Mouse (Mus musculus) kidney, postnatal 0 days (tissue): ENCODE results near the gene Cxcr2. TPM values are rescaled to one million over a fixed set of nuclear protein-coding genes. Genes with fewer than 3 reads are reported as not detected.

Experiments used
- ATAC-seq: fragments of 200-750 bp; cut with Nextera tagmentation; replicated peaks from 2 replicates; pipeline ENCODE4 v1.8.0; 2017; ENCODE audit warnings: low read depth, moderate number of reproducible peaks, moderate TSS enrichment, moderate library complexity; ENCODE audit not compliant: low FRiP score
- DNase-seq: peaks from one replicate; pipeline ENCODE4 v3.0.0-alpha.2; 2016; ENCODE audit warnings: low spot score
- H3K27ac ChIP-seq: fragments of 300-500 bp; sonication (generic); 2 replicates; pipeline ENCODE4 v1.5.1; 2014; ENCODE audit warnings: mild to moderate bottlenecking
- H3K27me3 ChIP-seq: fragments of 300-500 bp; sonication (generic); 2 replicates; pipeline ENCODE4 v1.6.1; 2014; ENCODE audit warnings: low read length, mixed read lengths; ENCODE audit not compliant: insufficient read depth
- H3K36me3 ChIP-seq: fragments of 300-500 bp; sonication (generic); 2 replicates; pipeline ENCODE4 v1.6.1; 2014; ENCODE audit warnings: low read length, mixed read lengths; ENCODE audit not compliant: insufficient read depth
- H3K4me1 ChIP-seq: fragments of 300-500 bp; sonication (generic); replicated peaks from 2 replicates; pipeline ENCODE4 v1.6.1; 2014; ENCODE audit warnings: antibody characterized with exemption, low read length, mixed read lengths; ENCODE audit not compliant: insufficient read depth
- H3K4me2 ChIP-seq: fragments of 300-500 bp; sonication (generic); 2 replicates; pipeline ENCODE4 v1.6.1; 2014; ENCODE audit warnings: mild to moderate bottlenecking, low read length, moderate library complexity, mixed read lengths
- H3K4me3 ChIP-seq: fragments of 300-500 bp; sonication (generic); replicated peaks from 2 replicates; pipeline ENCODE4 v1.5.1; 2014; ENCODE audit warnings: low read depth, low read length
- H3K9ac ChIP-seq: fragments of 300-500 bp; sonication (generic); 2 replicates; pipeline ENCODE4 v1.6.1; 2014; ENCODE audit warnings: low read depth, low read length
- H3K9me3 ChIP-seq: fragments of 300-500 bp; sonication (generic); replicated peaks from 2 replicates; pipeline ENCODE4 v1.6.1; 2016; ENCODE audit warnings: low read length, inconsistent platforms, mixed read lengths
- CTCF ChIP-seq: IDR thresholded peaks from 2 replicates; pipeline ENCODE4 v1.5.1; 2016; ENCODE audit warnings: antibody characterized with exemption, low read depth, mild to moderate bottlenecking, moderate library complexity
- WGBS: fragments of 180-500 bp; shearing (Covaris S2); extraction: QIAGEN DNeasy Blood & Tissue Kit; methylation state at CpG from one replicate; pipeline ENCODE4 v1.1.7; 2014; 5-methylcytosine and 5-hydroxymethylcytosine counted together
- polyA plus RNA-seq: library from polyadenylated mRNA; unstranded; fragments of >200 nt; fragmentation: Nextera tagmentation; extraction: Ambion mirVana; gene quantifications from 2 replicates; pipeline ENCODE4 v1.2.1, GENCODE M21; 2015

Gene Cxcr2
- polyA plus RNA-seq, 1 experiment from 2014 or later, result 0.30 TPM

DNA sequence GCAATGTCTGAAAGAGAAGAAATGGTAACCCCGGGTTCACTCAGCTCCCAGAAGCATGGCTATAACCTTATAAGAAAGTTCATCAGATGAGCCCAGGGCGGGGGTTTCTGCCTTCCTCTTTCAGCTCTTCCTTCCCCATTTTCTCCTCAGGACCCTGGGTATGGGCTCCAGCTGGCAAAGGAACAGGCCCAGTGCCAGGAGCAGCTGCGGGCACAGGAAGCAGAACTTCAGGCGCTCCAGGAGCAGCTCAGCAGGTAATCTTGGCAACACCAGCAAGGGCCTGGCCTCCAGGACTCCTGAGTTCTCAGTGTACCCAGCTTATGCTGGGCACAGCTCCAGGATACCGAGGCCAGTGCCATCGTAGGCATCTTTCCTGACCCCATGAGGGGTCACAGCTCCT is 19.8 kb upstream of the Cxcr2 start:
- 74% methylated on average over 6 of the region's 6 CpGs for WGBS
- no peak overlapping the region for H3K27ac ChIP-seq
- H3K9me3 ChIP-seq, result no peaks in the 10 kb centered on the region

DNA sequence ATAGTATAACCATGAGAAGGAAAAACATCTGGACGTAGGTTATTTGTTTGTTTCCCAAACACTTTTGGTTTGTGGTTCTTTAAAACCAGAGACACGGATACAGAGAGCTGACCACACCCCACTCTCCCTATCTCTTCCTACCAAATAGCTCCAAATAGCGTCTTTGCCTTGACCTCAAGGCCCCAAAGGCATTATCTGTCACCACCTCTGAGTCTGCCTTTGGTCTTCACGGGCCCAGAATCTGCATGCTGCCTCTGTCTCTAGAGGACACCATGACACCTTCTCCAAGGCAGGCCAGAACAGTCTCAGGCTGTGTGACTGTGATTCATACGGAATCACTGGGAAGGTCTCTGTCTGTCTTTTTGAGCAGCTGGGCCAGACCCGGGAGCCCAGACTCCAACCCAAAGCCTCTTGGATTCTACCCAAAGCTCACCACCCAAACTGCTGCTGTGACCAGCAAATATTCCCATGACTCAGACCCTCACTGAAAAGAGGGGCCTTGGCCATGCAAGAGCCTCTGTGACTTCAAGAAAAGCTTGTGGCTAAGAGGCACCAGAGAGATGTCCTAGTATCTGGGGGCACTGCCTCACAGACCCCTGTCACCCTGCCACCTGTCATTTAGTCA is 18.4 kb upstream of the Cxcr2 start:
- Histone ChIP-seq H3K9me3 (no peaks in the 10 kb centered on the region), H3K27ac (no peak overlapping the region), H3K4me2 (no peak overlapping the region), H3K4me3 (no peak overlapping the region), H3K36me3 (no peaks in the 10 kb centered on the region), H3K9ac (no peak overlapping the region), H3K27me3 (no peaks in the 10 kb centered on the region), H3K4me1 (no peaks in the 10 kb centered on the region)
- ATAC-seq, result no peak
- no peak for TF ChIP-seq CTCF
- DNase-seq, result no peak
- 77% methylated on average over 6 of the region's 6 CpGs for WGBS

More for the DNA sequence above, 19.8 kb upstream of the Cxcr2 start:
- Histone ChIP-seq H3K9ac (no peak overlapping the region), H3K4me2 (no peak overlapping the region), H3K36me3 (no peaks in the 10 kb centered on the region), H3K4me3 (no peak overlapping the region), H3K4me1 (no peaks in the 10 kb centered on the region), H3K27me3 (no peaks in the 10 kb centered on the region)
- DNase-seq, result no peak
- no peak for TF ChIP-seq CTCF
- ATAC-seq, result no peak

DNA sequence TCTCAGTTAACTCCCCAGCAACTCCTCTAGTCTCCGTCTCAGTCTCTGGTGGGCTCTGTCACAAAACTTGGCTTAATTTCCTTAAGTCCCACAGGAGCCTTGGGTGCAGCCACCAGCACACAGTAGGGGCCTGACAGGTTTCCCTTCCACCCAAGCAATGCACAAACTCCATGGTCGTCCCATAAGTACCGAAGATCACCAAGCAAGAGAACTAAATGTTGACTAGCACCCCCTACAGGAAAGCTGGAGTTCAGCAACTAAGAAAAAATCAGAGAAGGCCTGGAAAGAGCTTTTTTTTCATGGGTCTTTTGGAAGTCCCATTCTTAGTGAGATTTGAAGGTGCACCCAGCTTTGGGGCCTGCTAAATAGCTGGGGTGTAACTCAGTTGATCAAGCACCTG is 14.4 kb upstream of the Cxcr2 start:
- no peak; the same call in 1 of the 2 replicates for ATAC-seq
- TF ChIP-seq CTCF, result peak; percentile 48; the same call in 1 of the 2 replicates
- H3K9ac ChIP-seq, result no peak overlapping the region
- no peaks in the 10 kb centered on the region for H3K36me3 ChIP-seq
- H3K4me2 ChIP-seq, result no peak overlapping the region
- no peak for DNase-seq
- H3K27me3 ChIP-seq, result no peaks in the 10 kb centered on the region
- H3K27ac ChIP-seq, result no peak overlapping the region
- no peak overlapping the region for H3K4me3 ChIP-seq
- no peaks in the 10 kb centered on the region for H3K4me1 ChIP-seq
- 62% methylated on average over 3 of the region's 3 CpGs for WGBS
- no peaks in the 10 kb centered on the region for H3K9me3 ChIP-seq

DNA sequence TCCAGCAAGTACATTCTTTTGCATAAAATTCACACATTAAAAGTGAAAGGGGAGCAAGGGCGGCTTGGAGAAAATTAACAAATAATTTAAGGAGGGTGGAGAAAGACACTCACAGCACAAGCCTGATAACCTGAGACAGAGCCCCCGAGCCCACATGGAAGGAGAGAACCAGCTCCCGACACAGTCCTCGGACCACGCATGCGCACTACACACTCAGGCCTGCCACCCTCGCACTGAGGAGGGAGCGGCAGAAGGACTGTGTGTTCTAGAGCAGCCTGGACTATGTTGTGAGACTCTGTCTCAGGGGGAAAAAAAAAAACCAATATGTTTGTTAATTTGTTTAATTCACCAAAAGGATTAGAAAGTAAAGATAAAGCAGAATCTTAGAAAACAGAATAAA is 12.0 kb upstream of the Cxcr2 start:
- no peak for DNase-seq
- no peaks in the 10 kb centered on the region for H3K27me3 ChIP-seq
- no peak overlapping the region for H3K27ac ChIP-seq
- no peak overlapping the region for H3K9ac ChIP-seq
- WGBS, result 71% methylated on average over 8 of the region's 8 CpGs
- ATAC-seq, result no peak
- H3K36me3 ChIP-seq, result no peaks in the 10 kb centered on the region
- no peaks in the 10 kb centered on the region for H3K4me1 ChIP-seq
- TF ChIP-seq CTCF, result no peak
- H3K4me2 ChIP-seq, result no peak overlapping the region
- no peak overlapping the region for H3K4me3 ChIP-seq
- no peaks in the 10 kb centered on the region for H3K9me3 ChIP-seq

DNA sequence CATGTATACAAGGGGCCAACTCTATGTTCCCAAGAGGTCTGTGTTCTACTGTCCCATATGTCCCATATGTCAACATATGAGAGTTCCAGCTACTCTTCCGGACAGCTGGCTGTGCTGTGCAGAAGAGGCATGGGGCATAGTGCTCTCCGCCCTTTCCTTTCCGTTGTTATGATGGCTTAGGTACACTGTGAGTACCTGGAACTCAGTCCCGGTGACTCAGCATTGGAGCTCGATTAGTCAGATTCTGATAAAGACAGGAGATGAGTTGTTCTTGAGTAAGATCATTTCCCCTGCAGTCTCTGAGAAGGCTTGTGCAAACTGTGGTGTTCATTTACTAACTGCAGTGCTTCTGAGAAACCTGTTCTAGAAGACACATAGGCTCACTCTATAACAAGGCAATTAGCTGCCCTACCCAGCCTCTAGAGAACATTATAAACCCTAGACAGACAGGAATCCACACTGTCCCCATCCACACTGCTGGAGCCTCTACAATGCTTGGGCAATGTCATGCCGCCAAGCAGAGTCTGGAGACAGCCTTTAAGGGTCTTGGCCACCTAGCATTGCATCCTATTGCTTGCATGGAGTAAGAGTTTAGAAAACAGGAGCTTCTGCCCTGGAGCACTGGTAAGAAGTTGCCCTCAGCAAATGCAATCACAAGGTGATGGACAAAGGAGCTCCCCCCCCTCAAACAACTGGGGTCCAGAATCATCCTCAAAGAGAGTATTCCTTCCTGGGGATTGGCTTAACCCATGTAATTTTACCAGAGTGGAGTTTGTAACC is 4.5 kb upstream of the Cxcr2 start:
- H3K27ac ChIP-seq, result no peak overlapping the region
- 88% methylated on average over 6 of the region's 6 CpGs for WGBS
- H3K4me1 ChIP-seq, result no peaks in the 10 kb centered on the region
- no peaks in the 10 kb centered on the region for H3K27me3 ChIP-seq
- no peaks in the 10 kb centered on the region for H3K36me3 ChIP-seq
- no peak overlapping the region for H3K9ac ChIP-seq
- no peak for ATAC-seq
- no peak overlapping the region for H3K4me3 ChIP-seq
- no peak for TF ChIP-seq CTCF
- DNase-seq, result no peak
- no peaks in the 10 kb centered on the region for H3K9me3 ChIP-seq
- no peak overlapping the region for H3K4me2 ChIP-seq

GRCm38 (mm10) chr1:74150101-74150500 is 3.7 kb upstream of the Cxcr2 start:
- no peaks in the 10 kb centered on the region for H3K4me1 ChIP-seq
- DNase-seq, result no peak
- H3K9me3 ChIP-seq, result no peaks in the 10 kb centered on the region
- WGBS, result 89% methylated on average over 3 of the region's 3 CpGs
- no peaks in the 10 kb centered on the region for H3K27me3 ChIP-seq
- H3K4me3 ChIP-seq, result no peak overlapping the region
- TF ChIP-seq CTCF, result no peak
- no peak overlapping the region for H3K27ac ChIP-seq
- H3K4me2 ChIP-seq, result no peak overlapping the region
- no peak overlapping the region for H3K9ac ChIP-seq
- ATAC-seq, result no peak
- no peaks in the 10 kb centered on the region for H3K36me3 ChIP-seq
